Mouse (Mus musculus): ENCODE data around the gene Celf5.

- TF ChIP-seq POLR2A (IDR thresholded peaks at IDR 0.05; ENCODE audit: borderline replicate concordance, insufficient read depth, low read length) (no peak), CTCF (IDR thresholded peaks at IDR 0.05; ENCODE audit: borderline replicate concordance, insufficient read depth, low read depth, low read length) (no peak)
Measured at GRCm38 (mm10) chr10:81462917-81463316, 19.6 kb downstream of the Celf5 start.

All from cerebellum, adult 2 months (tissue).